Mouse (Mus musculus): ENCODE measurements around the gene Gys2.

Gene Gys2

DNA sequence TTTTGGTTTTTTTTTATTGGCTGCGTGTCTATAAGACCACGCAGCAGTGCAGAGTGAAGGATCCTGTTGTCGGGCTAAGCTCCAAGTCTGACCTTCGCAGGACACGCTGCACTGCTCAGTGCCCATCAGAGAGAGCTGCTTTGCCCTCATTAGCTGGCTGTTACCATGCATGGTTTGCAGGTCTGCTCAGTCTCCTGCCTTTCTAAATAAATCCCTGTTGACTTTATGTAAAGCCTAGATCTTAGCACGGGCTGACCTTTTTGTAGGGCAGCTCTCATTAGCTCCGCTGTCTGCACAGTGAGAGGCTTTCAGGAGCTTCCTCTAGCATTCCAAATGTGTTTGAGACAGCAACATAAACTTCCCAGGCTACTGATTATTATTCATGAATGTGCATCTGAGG is 14.9 kb downstream of the Gys2 start:
- no peak for ATAC-seq (ENCODE audit: low TSS enrichment)

DNA sequence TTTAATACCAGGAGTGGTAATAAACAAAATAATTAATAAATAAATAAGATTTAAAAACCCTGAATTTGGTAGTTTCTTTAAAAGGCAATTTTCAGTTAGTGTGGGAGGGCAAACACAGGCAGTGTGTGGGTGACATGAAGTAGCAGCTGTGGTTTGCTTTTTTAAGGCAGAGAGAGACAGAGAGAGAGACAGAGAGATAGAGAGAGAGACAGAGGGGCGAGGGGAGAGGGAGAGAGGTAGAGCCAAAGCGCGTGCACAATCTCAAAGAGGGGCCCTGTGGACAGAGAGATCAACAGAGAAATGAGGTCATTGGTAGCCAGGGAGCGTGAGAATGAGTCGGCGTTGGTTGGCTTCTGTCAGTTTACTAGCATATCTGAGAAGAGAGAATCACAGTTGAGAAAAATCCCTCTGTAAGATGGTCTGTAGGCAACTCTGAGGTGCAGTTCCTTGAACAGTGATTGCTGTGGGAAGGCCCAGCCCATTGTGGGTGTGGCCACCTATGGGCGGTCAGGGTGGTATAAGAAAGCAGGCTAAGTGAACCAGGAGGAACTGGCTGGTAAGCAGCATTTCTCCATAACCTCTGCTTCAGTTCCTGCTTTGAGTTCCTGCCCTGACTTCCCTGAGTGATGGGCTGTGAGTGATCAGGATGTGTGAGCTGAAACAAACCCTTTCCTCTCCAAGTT is 17.5 kb downstream of the Gys2 start:
- ATAC-seq (ENCODE audit: low TSS enrichment) = peak; percentile 92

- ATAC-seq (ENCODE audit: low TSS enrichment) = no peak
These were observed 19.6 kb downstream of the Gys2 start for GRCm38 (mm10) chr6:142453311-142453710.

GRCm38 (mm10) chr6:142451381-142451780 is 21.5 kb downstream of the Gys2 start:
- no peak for ATAC-seq (ENCODE audit: low TSS enrichment)

- no peak for ATAC-seq (ENCODE audit: low TSS enrichment)
These were observed 43.8 kb downstream of the Gys2 start for GRCm38 (mm10) chr6:142429072-142429471.

GRCm38 (mm10) chr6:142424976-142425375 is 47.9 kb downstream of the Gys2 start:
- ATAC-seq (ENCODE audit: low TSS enrichment) = no peak

DNA sequence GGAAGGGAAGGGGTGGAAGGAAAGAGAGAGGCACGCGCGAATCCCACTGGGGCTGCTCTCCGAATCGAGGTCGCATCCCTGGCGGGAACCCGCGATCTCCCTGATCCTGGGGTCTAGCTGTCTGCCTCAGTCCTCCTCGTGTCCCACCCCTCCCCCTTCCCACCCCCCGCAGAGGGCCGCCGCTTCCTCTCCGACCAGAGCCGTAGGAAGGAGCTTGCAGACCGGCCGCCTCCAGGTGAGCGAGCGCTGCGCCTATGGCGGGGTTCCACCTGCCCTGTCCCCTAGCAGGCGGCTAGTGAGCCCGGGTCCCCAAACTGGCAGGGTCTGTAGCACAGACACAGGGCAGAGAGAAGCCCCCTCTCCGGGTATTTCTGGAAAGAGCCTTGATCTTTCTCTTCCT is 58.3 kb downstream of the Gys2 start:
- ATAC-seq (ENCODE audit: low TSS enrichment) = no peak; the same call in 1 of the 2 replicates

GRCm38 (mm10) chr6:142413845-142414244 is 59.1 kb downstream of the Gys2 start:
- ATAC-seq (ENCODE audit: low TSS enrichment) = no peak

DNA sequence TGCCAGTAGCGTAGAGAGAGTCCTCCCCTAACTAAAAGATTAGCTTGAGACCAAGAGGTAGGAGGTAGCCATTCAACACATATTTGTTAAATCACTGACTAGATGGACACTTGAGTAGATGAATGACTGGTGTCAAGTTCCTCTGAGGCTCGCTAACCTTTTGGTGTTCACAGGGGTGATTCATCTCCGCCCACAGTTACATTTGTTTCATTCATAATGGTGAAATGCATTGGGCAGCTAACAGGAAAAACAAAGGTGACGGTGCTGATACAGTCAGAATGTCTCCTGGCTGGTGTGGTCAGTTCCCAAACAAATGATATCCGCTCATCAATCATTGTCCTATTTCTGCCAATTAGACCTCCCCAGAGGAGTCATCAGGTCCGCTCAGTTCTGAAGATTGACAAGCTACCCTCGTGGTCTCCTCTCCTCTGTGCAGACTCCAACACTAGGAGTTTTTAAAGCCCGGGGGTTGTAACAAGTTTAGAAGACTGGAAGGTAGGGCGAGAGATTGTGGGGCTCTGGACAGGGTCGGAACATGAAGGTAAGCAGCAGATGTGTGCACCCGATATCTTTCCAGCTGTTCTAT is 59.9 kb downstream of the Gys2 start, which contains the start of gene Spx:
Gene Spx (plus strand): TSS at position 536 of the 586 bp plus-strand sequence.
- no peak for ATAC-seq (ENCODE audit: low TSS enrichment)

DNA sequence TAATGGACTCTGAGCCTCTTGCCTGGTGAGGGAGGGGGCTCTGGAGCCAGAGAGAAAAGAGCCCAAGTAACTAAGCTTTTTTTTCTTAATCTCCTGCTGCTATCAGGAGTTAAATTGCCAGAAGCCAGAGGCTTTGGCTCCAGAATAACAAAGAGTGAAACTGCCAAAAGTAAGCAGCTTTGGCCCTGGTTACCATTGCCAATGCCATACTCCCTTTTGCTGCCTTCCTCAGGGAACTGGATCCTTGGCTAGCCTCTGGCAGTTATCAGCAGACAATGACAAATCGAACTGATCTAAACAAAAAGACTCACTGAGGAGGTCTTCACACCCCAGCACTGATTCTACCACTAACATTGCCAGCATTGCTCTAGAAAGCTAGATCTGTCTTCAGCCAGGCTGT is 61.8 kb downstream of the Gys2 start:
- ATAC-seq (ENCODE audit: low TSS enrichment) = no peak

DNA sequence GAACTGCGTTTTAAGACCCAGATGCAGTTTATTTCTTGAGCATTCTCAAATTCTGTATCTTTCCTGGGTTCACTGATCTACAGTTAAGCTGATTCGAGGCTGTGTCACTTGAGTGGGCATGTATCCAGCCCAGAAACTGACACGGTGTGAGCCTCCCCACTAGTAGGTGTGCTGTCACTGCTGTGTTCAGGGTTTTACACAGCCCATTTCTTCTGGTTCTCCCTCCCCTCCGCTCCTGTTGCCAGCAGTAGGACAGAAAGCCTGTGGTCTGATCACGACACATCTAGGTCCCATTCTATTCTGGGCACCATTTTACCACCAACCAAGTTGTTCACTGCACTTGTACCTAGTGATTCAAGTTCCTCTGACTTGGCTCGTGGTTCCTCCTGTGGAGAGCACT is 77.2 kb downstream of the Gys2 start:
- ATAC-seq (ENCODE audit: low TSS enrichment) = peak; percentile 89

GRCm38 (mm10) chr6:142394669-142395068 is 78.2 kb downstream of the Gys2 start:
- ATAC-seq (ENCODE audit: low TSS enrichment) = peak; percentile 41

GRCm38 (mm10) chr6:142392312-142392711 is 80.6 kb downstream of the Gys2 start:
- no peak for ATAC-seq (ENCODE audit: low TSS enrichment)

DNA sequence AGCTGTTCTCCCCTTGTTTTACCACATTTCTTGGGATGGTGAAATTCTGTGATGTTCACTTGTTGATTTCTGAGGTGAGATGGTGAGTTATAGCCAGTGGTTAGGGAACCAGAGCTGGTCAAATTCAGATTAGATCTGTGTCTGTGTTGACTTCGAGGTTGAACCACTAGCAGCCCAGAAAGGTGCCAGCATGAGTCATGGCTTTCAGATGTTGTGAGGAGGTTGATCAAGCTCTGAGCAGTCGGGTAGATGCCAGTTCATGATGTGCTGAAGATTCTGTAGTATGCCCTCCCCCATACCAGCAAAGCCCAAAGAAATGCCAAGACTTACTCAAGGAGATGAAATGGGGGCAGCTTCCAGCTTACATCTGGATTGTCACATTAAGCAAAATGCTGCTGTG is 83.8 kb downstream of the Gys2 start:
- no peak for ATAC-seq (ENCODE audit: low TSS enrichment)

- no peak for ATAC-seq (ENCODE audit: low TSS enrichment)
These were observed 85.1 kb downstream of the Gys2 start for GRCm38 (mm10) chr6:142387755-142388271.

GRCm38 (mm10) chr6:142387011-142387754 is 85.7 kb downstream of the Gys2 start, which contains the start of the genes Recql and Golt1b:
Gene Recql (minus strand): TSS chr6:142387087.
Gene Golt1b (plus strand): TSS chr6:142387221.
- peak; percentile 100 for ATAC-seq (ENCODE audit: low TSS enrichment)

DNA sequence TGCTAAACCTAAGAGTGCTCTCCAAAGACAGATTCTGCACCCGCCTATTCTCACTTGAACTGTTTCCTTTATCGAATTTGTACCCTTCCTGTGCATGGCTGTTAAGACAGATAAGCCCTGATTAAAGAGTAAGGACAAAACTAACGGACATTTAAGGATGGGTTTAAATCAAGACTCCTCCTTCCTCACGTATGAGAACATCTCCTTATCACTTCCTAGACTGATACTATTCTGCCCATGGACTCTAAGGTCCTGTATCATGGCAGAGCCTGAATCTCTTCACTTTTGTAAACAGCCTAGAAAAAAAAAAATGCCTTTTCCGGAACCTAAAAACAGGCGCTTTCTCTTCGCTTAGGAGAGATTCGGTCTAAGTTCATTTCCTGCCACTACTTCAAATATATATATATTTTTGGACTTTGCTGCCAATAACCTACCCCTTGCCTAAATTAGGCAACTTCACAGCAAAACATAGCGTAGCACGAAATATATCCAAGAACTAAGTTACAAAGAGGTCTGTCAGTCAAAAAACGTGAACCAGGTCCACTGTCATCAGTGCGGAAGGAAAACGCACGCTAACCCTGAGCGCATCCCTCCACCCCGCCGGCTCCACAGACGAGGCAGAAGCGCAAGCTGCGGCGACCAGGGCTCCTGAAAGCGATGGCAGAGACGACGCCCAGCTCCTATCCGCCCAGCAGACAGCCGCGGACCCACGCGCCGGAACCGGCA is 86.5 kb downstream of the Gys2 start:
- no peak for ATAC-seq (ENCODE audit: low TSS enrichment)

DNA sequence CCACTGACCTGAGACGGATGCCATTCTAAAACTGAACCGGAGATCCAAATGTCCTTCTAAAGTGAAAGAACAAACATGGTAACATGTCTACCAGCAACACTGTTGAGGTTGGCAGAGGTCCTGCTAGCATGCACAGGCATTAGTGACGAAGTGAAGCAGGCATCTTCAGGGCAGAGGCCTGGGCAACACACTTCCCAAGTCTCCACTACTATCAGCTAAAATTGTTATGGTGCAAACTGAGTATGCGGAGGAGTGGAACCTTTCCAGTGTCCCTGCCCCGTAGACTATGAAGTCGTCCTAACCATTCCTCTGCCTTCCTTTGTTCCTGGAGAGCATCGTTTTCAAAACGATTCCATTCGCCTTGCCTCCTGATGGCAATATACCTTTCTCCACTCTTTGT is 88.4 kb downstream of the Gys2 start:
- no peak for ATAC-seq (ENCODE audit: low TSS enrichment)

DNA sequence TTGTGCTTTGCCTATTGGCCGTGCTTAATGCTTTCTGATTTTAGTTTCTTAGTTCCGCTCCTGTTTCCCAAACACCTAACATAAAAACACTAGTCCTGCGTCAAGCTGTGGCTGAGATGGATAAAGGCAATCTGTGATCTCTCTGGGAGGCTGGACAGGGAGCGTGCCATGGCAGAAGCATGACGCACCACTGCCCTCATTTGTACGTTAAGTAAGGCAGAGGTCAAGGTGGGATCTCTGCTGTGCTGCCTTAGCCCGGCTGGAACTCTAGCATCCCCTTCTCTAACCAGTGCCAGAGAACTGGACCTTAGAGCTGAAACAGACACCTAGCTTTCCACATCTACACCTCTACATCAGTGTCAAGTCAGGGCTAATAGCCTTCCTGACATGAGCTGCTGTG is 91.3 kb downstream of the Gys2 start:
- no peak for ATAC-seq (ENCODE audit: low TSS enrichment)

- no peak for ATAC-seq (ENCODE audit: low TSS enrichment)
These were observed 92.9 kb downstream of the Gys2 start for GRCm38 (mm10) chr6:142379961-142380360.

GRCm38 (mm10) chr6:142378576-142379330 is 94.2 kb downstream of the Gys2 start:
- no peak for ATAC-seq (ENCODE audit: low TSS enrichment)
